Mouse (Mus musculus) lung, adult 18-20 months (tissue): ENCODE results near the gene Zdhhc16.
A peak's percentile ranks its signal among the peaks of the same experiment; 100 is the strongest.
"Not testable (repeated sequence)": the region's sequence is repeated elsewhere in the genome, so short reads cannot be mapped to it uniquely, and the experiment has no call there.

Source experiments
- DNase-seq, 2 experiments: peaks; one replicate each; pipeline ENCODE4 v3.0.0; 2022; ENCODE audit warnings: mixed read lengths in 2 of 2

Gene Zdhhc16

GRCm38 (mm10) chr19:41913774-41914591 is 19.3 kb upstream of the Zdhhc16 start:
- DNase-seq, result no peak

GRCm38 (mm10) chr19:41914592-41914882 is 18.7 kb upstream of the Zdhhc16 start:
- DNase-seq, result not testable (repeated sequence)

GRCm38 (mm10) chr19:41915294-41915693 is 18.0 kb upstream of the Zdhhc16 start:
- no peak for DNase-seq

- DNase-seq, result no peak
Measured at GRCm38 (mm10) chr19:41916853-41917252, 16.4 kb upstream of the Zdhhc16 start.

GRCm38 (mm10) chr19:41919471-41919870 is 13.8 kb upstream of the Zdhhc16 start:
- no peak for DNase-seq

- no peak for DNase-seq
Measured at GRCm38 (mm10) chr19:41920412-41921067, 12.7 kb upstream of the Zdhhc16 start.

GRCm38 (mm10) chr19:41932686-41933085 is 594 bp upstream of the Zdhhc16 start:
- no peak for DNase-seq

- DNase-seq, result no peak
Measured at GRCm38 (mm10) chr19:41934124-41934523, 844 bp downstream of the Zdhhc16 start.

- DNase-seq, result no peak
Measured at GRCm38 (mm10) chr19:41935921-41936320, 2.6 kb downstream of the Zdhhc16 start.

GRCm38 (mm10) chr19:41938539-41938938 is 5.3 kb downstream of the Zdhhc16 start:
- DNase-seq, result no peak

GRCm38 (mm10) chr19:41943841-41944240 is 10.6 kb downstream of the Zdhhc16 start:
- DNase-seq, result no peak

GRCm38 (mm10) chr19:41952287-41952686 is 19.0 kb downstream of the Zdhhc16 start:
- no peak for DNase-seq

- DNase-seq, result no peak
Measured at GRCm38 (mm10) chr19:41953574-41953973, 20.3 kb downstream of the Zdhhc16 start.

GRCm38 (mm10) chr19:41969618-41970017 is 36.3 kb downstream of the Zdhhc16 start:
- DNase-seq, result no peak

- DNase-seq, result no peak
Measured at GRCm38 (mm10) chr19:41973891-41974794, 40.9 kb downstream of the Zdhhc16 start.

- peak in 1 of 2 experiments; percentile 56 for DNase-seq
Measured at GRCm38 (mm10) chr19:41980422-41980818, 47.1 kb downstream of the Zdhhc16 start.

GRCm38 (mm10) chr19:41980819-41981594 is 47.7 kb downstream of the Zdhhc16 start, which contains the start of gene Mms19:
Gene Mms19 (minus strand): TSS chr19:41981157.
- peak; percentile 99 to 100 for DNase-seq

GRCm38 (mm10) chr19:41981595-41981927 is 48.3 kb downstream of the Zdhhc16 start, which contains the start of gene Ubtd1:
Gene Ubtd1 (plus strand): TSS chr19:41981763.
- DNase-seq, result no peak

- peak; percentile 53 to 54 for DNase-seq
Measured at GRCm38 (mm10) chr19:41981931-41982790, 48.9 kb downstream of the Zdhhc16 start.

- DNase-seq, result peak; percentile 15 to 38
Measured at GRCm38 (mm10) chr19:41982791-41983150, 49.5 kb downstream of the Zdhhc16 start.

- no peak for DNase-seq
Measured at GRCm38 (mm10) chr19:41985994-41986393, 52.7 kb downstream of the Zdhhc16 start.

- DNase-seq, result no peak
Measured at GRCm38 (mm10) chr19:41987206-41987605, 53.9 kb downstream of the Zdhhc16 start.
